Mouse (Mus musculus) urinary bladder, postnatal 36 days (tissue): ENCODE measurements at regions not wholly inside any gene's neighbourhood (a gene's known extent, or its start where the extent isn't known, plus 50 kb on each side); places are given as distances from the start of the nearest gene placed in this dataset.
"Not testable (repeated sequence)": the region's sequence is repeated elsewhere in the genome, so short reads cannot be mapped to it uniquely, and the experiment has no call there.

Experiments
- DNase-seq, 2 experiments: peaks; one replicate each; pipeline ENCODE4 v3.0.0; 2022; ENCODE audit warnings: low spot score in 2 of 2, mixed read lengths in 1 of 2

GRCm38 (mm10) chr14:13055198-13055597 is 229.4 kb upstream of the Synpr start:
- no peak for DNase-seq

GRCm38 (mm10) chr14:13042536-13042935 is 219.7 kb upstream of the Cadps start:
- not testable (repeated sequence) for DNase-seq

- DNase-seq, result no peak
These were observed 218.9 kb upstream of the Cadps start for GRCm38 (mm10) chr14:13041741-13042140.

DNA sequence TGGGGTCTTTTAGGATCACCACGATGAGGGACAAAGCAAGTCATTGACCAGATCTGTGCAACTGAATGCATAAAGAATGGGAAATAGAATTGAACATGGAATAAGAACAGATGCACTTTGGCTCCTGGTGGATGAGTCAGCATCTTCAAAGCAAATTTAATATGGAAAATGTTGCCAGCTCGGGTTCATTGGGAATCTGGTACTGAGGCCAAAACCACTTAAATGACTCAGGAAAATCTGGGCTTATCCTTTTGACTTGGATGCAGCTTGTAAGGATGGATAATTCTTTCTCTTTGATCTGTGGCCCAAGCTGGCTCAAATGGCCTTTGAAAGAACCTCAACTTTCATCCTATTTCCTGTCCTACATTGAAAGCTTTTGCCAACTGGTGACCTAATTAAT is 217.3 kb upstream of the Cadps start:
- no peak for DNase-seq

DNA sequence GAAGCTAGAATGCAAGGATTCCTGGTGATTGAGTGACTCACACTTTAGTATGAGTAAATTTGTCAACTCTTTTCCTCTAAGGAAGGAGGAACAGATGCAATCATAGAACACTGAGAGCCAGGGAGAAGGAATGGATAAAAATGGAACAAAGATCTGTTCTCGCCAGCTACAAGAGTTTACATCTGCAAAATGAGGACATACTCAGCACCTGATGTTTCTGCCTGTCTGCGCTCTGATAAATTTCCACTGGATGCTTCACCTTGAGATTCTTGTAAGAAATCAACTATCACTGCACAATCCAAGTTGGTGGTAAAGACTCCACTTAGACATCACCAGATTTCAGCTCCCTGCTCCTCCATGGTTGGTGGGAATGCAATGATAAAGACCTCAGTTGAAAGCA is 214.5 kb upstream of the Cadps start:
- DNase-seq, result no peak

DNA sequence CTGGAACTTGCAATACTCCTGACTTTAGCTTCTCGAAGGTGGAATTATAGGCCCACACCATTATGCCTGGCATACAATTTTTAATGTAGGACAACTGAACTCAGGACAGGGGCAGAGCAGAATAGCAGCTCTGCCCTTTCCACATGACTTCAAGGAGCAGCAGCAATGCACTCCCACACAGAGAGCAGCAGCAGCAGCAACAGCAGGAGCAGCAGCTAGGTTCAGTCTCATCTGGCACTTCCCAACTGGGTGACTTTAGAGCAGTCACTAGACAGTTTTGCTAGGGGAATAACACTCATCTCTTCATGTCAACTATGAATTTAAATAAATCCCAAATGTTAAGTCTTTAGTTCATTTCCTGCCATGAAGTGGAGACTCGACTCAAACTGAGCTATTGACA is 206.9 kb upstream of the Cadps start:
- DNase-seq, result no peak

- DNase-seq, result no peak
These were observed 199.9 kb upstream of the Cadps start for GRCm38 (mm10) chr14:13022744-13023143.

DNA sequence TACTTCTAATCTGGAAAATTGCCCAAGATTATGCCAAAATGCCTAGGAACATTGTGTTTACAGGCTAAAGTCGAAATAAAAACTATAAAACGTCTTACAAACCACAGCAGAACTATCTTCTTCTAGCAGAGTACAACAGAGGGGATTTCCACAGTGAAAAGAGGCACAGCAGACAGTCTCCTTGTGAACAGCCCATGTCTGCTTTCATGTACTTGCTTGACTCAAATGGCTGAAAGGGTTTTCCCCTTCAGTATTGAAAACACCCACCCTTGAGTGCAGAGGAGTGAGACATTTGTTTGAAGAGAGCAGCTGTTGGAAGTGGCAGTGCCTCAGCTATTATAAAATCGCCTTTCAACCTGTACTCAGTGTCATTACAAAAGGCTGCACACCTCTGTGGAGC is 188.2 kb upstream of the Cadps start:
- no peak for DNase-seq

DNA sequence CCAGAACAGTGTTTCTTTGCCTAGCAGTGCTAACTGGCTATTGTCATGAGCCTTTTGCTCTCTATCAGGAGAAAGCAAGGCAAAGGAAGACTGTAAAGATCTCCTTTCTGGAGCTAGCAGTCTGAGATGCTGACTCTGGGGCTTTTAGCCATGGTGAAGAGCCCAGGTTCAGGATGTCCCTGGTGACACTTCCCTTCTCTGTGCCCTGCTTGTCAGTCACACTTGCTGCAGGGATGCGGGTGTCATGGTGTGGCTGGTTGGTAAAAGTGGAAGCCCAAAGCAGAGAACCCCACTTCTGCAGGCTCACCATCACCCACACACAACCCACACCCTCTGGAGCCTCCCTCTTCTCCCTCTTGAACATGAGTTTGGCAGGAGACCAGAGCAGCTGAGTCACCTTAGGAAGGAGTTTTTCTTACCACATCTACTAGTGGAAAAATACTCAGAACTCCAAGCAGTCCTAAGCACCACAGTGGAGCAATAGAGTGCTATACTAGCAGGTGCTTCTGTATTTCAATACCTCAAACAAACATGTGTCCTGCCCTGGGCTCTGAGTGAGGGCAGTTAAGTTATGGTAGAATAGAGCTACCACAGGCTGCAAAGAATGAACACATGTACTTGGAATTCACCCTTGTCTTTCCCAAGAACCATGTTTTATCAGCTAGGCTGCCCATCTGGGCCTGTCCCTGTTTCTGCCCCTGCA is 178.3 kb upstream of the Cadps start:
- DNase-seq, result no peak

DNA sequence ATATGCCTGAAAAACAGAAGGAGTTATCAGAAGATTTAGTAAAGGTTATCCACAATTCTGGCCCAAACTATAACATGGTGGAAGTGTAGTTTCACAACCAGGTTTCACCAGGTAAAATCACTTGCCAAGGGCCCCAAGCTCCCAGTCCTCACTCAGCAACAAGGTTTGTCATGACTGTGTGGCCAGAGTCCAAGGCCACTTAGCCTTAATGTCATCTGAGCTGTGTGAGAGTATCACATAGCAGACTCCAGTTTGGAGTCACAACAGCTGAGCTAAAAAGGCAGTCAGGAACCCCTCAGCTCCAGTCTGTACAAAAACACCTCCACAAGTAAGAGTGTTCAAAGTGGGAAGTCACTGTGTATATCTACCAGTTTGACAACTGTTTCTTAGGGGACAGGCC is 156.5 kb upstream of the Cadps start:
- DNase-seq, result no peak

GRCm38 (mm10) chr14:12966441-12966840 is 143.6 kb upstream of the Cadps start:
- DNase-seq, result no peak

- DNase-seq, result not testable (repeated sequence)
These were observed 135.0 kb upstream of the Cadps start for GRCm38 (mm10) chr14:12957896-12958295.

DNA sequence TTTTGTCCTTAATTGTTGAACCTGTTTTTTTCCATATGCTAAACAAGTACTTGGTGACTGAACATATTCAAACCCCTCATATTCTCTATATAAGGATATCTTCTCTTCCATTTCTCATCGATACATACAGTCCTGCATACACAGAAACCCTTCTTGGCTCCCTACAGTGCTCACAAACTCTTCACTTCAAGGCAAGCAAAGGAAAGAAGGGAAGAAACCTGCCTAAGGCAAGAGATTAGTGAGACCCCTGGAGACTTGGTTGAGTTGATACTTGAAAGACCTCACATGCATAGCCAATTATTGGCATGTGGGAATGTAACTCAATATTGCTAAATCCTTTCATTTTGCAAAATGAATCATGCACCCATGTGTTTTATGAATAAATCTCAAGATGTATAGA is 128.0 kb upstream of the Cadps start:
- DNase-seq, result no peak

DNA sequence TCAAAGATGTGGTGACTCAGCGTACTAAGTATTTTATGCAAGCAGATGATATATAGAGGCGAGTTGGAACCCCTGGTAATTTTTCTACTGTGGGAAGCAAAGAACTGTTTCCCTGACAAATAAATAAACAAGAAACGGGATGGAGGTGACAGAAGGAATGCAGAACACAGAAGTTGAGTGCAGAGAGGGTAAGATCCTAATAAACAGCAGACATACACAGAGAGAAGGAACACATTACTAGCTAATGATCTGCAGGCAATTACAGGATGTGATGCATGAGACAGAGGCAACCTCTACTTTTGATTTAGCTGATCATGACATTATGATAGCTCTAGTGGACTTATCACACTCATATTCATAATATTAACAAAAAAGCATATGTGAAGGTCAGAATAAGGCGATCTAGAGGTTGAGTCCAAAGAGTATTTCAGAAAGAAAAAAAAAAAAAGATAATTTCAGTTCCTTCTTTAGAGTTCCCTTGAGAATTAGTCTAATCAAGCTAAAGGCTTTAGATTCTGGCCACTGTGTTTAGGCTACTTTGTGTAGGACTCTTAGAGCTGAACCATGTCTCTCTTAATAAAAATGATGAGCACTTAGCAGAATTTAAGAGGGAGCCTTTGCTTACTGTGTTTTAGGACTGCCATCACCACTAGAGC is 115.9 kb upstream of the Cadps start:
- DNase-seq, result no peak

DNA sequence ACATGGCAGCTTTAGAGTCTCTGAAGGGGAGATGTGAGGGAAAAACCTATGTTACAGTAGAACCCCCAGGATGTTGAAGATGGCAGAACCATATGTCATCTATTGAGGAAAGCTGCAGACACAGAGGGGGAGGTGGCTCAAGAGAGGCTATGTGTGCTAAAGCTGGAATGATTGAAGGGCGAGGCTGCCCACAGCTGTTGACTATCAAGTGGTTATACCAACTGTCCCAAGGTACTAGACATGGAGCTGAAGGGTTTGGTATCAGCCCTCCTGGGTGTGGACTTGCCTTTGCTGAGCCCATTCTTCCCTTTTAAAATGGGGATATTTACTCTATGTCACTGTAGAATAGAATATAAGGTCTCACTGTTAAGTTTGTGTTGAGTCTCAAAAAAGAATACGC is 113.5 kb upstream of the Cadps start:
- no peak for DNase-seq

GRCm38 (mm10) chr14:12931668-12932384 is 108.9 kb upstream of the Cadps start:
- no peak for DNase-seq

- DNase-seq, result no peak
These were observed 100.7 kb upstream of the Cadps start for GRCm38 (mm10) chr14:12923617-12924016.

GRCm38 (mm10) chr14:12915431-12915830 is 92.6 kb upstream of the Cadps start:
- no peak for DNase-seq

- DNase-seq, result no peak
These were observed 91.1 kb upstream of the Cadps start for GRCm38 (mm10) chr14:12913956-12914355.

- peak in 1 of 2 experiments; percentile 34 for DNase-seq
These were observed 90.5 kb upstream of the Cadps start for GRCm38 (mm10) chr14:12913421-12913820.

DNA sequence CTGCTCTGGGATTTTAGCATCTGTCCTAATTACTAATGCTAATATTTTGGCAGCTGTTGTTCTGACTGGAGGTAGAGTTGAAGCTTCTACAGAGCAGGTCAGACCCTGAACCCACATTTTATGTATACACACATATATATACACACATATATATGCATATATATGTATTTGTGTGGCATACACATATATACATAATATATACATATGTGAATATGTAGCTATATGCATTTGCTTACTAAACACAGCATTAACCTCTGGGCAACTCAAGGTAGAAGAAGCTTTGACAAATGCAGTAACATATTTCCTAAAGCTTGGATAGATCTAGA is 54.4 kb upstream of the Cadps start:
- no peak for DNase-seq

GRCm38 (mm10) chr14:12876417-12877336 is 53.8 kb upstream of the Cadps start:
- DNase-seq, result no peak
